Mouse (Mus musculus): ENCODE data around the gene Lcn6. TPM values are rescaled to one million over a fixed set of nuclear protein-coding genes. Genes with fewer than 3 reads are reported as not detected.

Gene Lcn6
- not detected in 2 replicates for polyA plus RNA-seq (2015; fragmentation: Nextera tagmentation; extraction: Ambion mirVana)

GRCm38 (mm10) chr2:25676486-25676885 is at the start of gene Lcn6:
Lcn6 (plus strand) TSS chr2:25676786.
- no peak for ATAC-seq (replicated peaks; ENCODE audit: extremely low read depth, insufficient read depth, low FRiP score)
- H3K36me3 ChIP-seq (ENCODE audit: control insufficient read depth, insufficient read depth): no peaks in the 10 kb centered on the region
- no peak within 1 kb of the TSS for H3K4me3 ChIP-seq (ENCODE audit: low read length)
- H3K27ac ChIP-seq (ENCODE audit: low read length): no peak within 1 kb of the TSS
- H3K27me3 ChIP-seq (ENCODE audit: control insufficient read depth, insufficient read depth, low read length): no peaks in the 10 kb centered on the region
- no peak within 1 kb of the TSS for H3K4me2 ChIP-seq (ENCODE audit: low read depth, low read length)
- H3K9me3 ChIP-seq (replicated peaks; ENCODE audit: control insufficient read depth, low read length): no peaks in the 10 kb centered on the region
- H3K9ac ChIP-seq (ENCODE audit: low read length): no peak within 1 kb of the TSS
- 83% methylated on average over 3 of the region's 3 CpGs for WGBS
- H3K4me1 ChIP-seq (ENCODE audit: control insufficient read depth, insufficient read depth, low read length): no peaks in the 10 kb centered on the region

- Histone ChIP-seq H3K9me3 (replicated peaks; ENCODE audit: control insufficient read depth, low read length) (no peaks in the 10 kb centered on the region), H3K9ac (ENCODE audit: low read length) (no peak within 1 kb of the TSS), H3K4me3 (ENCODE audit: low read length) (no peak within 1 kb of the TSS), H3K4me1 (ENCODE audit: control insufficient read depth, insufficient read depth, low read length) (no peaks in the 10 kb centered on the region), H3K4me2 (ENCODE audit: low read depth, low read length) (no peak within 1 kb of the TSS), H3K27me3 (ENCODE audit: control insufficient read depth, insufficient read depth, low read length) (no peaks in the 10 kb centered on the region), H3K27ac (ENCODE audit: low read length) (no peak within 1 kb of the TSS), H3K36me3 (ENCODE audit: control insufficient read depth, insufficient read depth) (no peaks in the 10 kb centered on the region)
- WGBS: 67% methylated on average over 6 of the region's 6 CpGs
- no peak for ATAC-seq (replicated peaks; ENCODE audit: extremely low read depth, insufficient read depth, low FRiP score)
These were observed 48.8 kb upstream of the Lcn6 start, which contains the start of gene Fcna for GRCm38 (mm10) chr2:25627811-25628210. Fcna (minus strand) TSS chr2:25628030.

GRCm38 (mm10) chr2:25628738-25629137 is 47.8 kb upstream of the Lcn6 start:
- Histone ChIP-seq H3K9ac (ENCODE audit: low read length) (no peak overlapping the region), H3K9me3 (replicated peaks; ENCODE audit: control insufficient read depth, low read length) (no peaks in the 10 kb centered on the region), H3K27ac (ENCODE audit: low read length) (no peak overlapping the region), H3K36me3 (ENCODE audit: control insufficient read depth, insufficient read depth) (no peaks in the 10 kb centered on the region), H3K4me3 (ENCODE audit: low read length) (no peak overlapping the region), H3K27me3 (ENCODE audit: control insufficient read depth, insufficient read depth, low read length) (no peaks in the 10 kb centered on the region), H3K4me2 (ENCODE audit: low read depth, low read length) (no peak overlapping the region), H3K4me1 (ENCODE audit: control insufficient read depth, insufficient read depth, low read length) (no peaks in the 10 kb centered on the region)
- WGBS: 44% methylated on average over 4 of the region's 4 CpGs
- ATAC-seq (replicated peaks; ENCODE audit: extremely low read depth, insufficient read depth, low FRiP score): no peak

GRCm38 (mm10) chr2:25633616-25634015 is 43.0 kb upstream of the Lcn6 start:
- Histone ChIP-seq H3K27me3 (ENCODE audit: control insufficient read depth, insufficient read depth, low read length) (no peaks in the 10 kb centered on the region), H3K4me2 (ENCODE audit: low read depth, low read length) (no peak overlapping the region), H3K4me3 (ENCODE audit: low read length) (no peak overlapping the region), H3K9ac (ENCODE audit: low read length) (no peak overlapping the region), H3K36me3 (ENCODE audit: control insufficient read depth, insufficient read depth) (no peaks in the 10 kb centered on the region), H3K9me3 (replicated peaks; ENCODE audit: control insufficient read depth, low read length) (no peaks in the 10 kb centered on the region), H3K27ac (ENCODE audit: low read length) (no peak overlapping the region), H3K4me1 (ENCODE audit: control insufficient read depth, insufficient read depth, low read length) (no peaks in the 10 kb centered on the region)
- WGBS: 84% methylated on average over 3 of the region's 3 CpGs
- ATAC-seq (replicated peaks; ENCODE audit: extremely low read depth, insufficient read depth, low FRiP score): no peak

GRCm38 (mm10) chr2:25634046-25634445 is 42.5 kb upstream of the Lcn6 start:
- no peak overlapping the region for H3K4me2 ChIP-seq (ENCODE audit: low read depth, low read length)
- 47% methylated on average over 1 of the region's 1 CpGs for WGBS
- no peaks in the 10 kb centered on the region for H3K27me3 ChIP-seq (ENCODE audit: control insufficient read depth, insufficient read depth, low read length)
- ATAC-seq (replicated peaks; ENCODE audit: extremely low read depth, insufficient read depth, low FRiP score): no peak
- H3K4me3 ChIP-seq (ENCODE audit: low read length): no peak overlapping the region
- H3K36me3 ChIP-seq (ENCODE audit: control insufficient read depth, insufficient read depth): no peaks in the 10 kb centered on the region
- no peak overlapping the region for H3K9ac ChIP-seq (ENCODE audit: low read length)
- H3K4me1 ChIP-seq (ENCODE audit: control insufficient read depth, insufficient read depth, low read length): no peaks in the 10 kb centered on the region
- no peaks in the 10 kb centered on the region for H3K9me3 ChIP-seq (replicated peaks; ENCODE audit: control insufficient read depth, low read length)
- H3K27ac ChIP-seq (ENCODE audit: low read length): no peak overlapping the region

- Histone ChIP-seq H3K4me1 (ENCODE audit: control insufficient read depth, insufficient read depth, low read length) (no peaks in the 10 kb centered on the region), H3K4me2 (ENCODE audit: low read depth, low read length) (no peak overlapping the region), H3K27ac (ENCODE audit: low read length) (no peak overlapping the region), H3K27me3 (ENCODE audit: control insufficient read depth, insufficient read depth, low read length) (no peaks in the 10 kb centered on the region), H3K4me3 (ENCODE audit: low read length) (no peak overlapping the region), H3K36me3 (ENCODE audit: control insufficient read depth, insufficient read depth) (no peaks in the 10 kb centered on the region), H3K9ac (ENCODE audit: low read length) (no peak overlapping the region), H3K9me3 (replicated peaks; ENCODE audit: control insufficient read depth, low read length) (no peaks in the 10 kb centered on the region)
- WGBS: 21% methylated on average over 6 of the region's 6 CpGs
- no peak for ATAC-seq (replicated peaks; ENCODE audit: extremely low read depth, insufficient read depth, low FRiP score)
These were observed 36.7 kb upstream of the Lcn6 start for GRCm38 (mm10) chr2:25639890-25640289.

- 69% methylated on average over 2 of the region's 2 CpGs for WGBS
- no peak within 1 kb of the TSS for H3K4me3 ChIP-seq (ENCODE audit: low read length)
- no peak within 1 kb of the TSS for H3K4me2 ChIP-seq (ENCODE audit: low read depth, low read length)
- H3K36me3 ChIP-seq (ENCODE audit: control insufficient read depth, insufficient read depth): no peaks in the 10 kb centered on the region
- no peak within 1 kb of the TSS for H3K27ac ChIP-seq (ENCODE audit: low read length)
- H3K9ac ChIP-seq (ENCODE audit: low read length): no peak within 1 kb of the TSS
- 0 out of 2 replicates have a peak, but pooled peaks cover 3% of the 10 kb centered on the region for H3K27me3 ChIP-seq (ENCODE audit: control insufficient read depth, insufficient read depth, low read length)
- no peak for ATAC-seq (replicated peaks; ENCODE audit: extremely low read depth, insufficient read depth, low FRiP score)
- no peaks in the 10 kb centered on the region for H3K4me1 ChIP-seq (ENCODE audit: control insufficient read depth, insufficient read depth, low read length)
- no peaks in the 10 kb centered on the region for H3K9me3 ChIP-seq (replicated peaks; ENCODE audit: control insufficient read depth, low read length)
These were observed 23.7 kb upstream of the Lcn6 start, which contains the start of gene Lcn8 for GRCm38 (mm10) chr2:25652902-25653301. Lcn8 (plus strand) TSS chr2:25653120.

GRCm38 (mm10) chr2:25654502-25654901 is 22.1 kb upstream of the Lcn6 start:
- Histone ChIP-seq H3K9me3 (replicated peaks; ENCODE audit: control insufficient read depth, low read length) (no peaks in the 10 kb centered on the region), H3K9ac (ENCODE audit: low read length) (no peak overlapping the region), H3K27ac (ENCODE audit: low read length) (no peak overlapping the region), H3K27me3 (ENCODE audit: control insufficient read depth, insufficient read depth, low read length) (0 out of 2 replicates have a peak, but pooled peaks cover 3% of the 10 kb centered on the region), H3K4me3 (ENCODE audit: low read length) (no peak overlapping the region), H3K36me3 (ENCODE audit: control insufficient read depth, insufficient read depth) (no peaks in the 10 kb centered on the region), H3K4me1 (ENCODE audit: control insufficient read depth, insufficient read depth, low read length) (no peaks in the 10 kb centered on the region), H3K4me2 (ENCODE audit: low read depth, low read length) (no peak overlapping the region)
- WGBS: 43% methylated on average over 1 of the region's 1 CpGs
- no peak for ATAC-seq (replicated peaks; ENCODE audit: extremely low read depth, insufficient read depth, low FRiP score)

GRCm38 (mm10) chr2:25656691-25657090 is 19.9 kb upstream of the Lcn6 start:
- no peak overlapping the region for H3K4me2 ChIP-seq (ENCODE audit: low read depth, low read length)
- no peak overlapping the region for H3K4me3 ChIP-seq (ENCODE audit: low read length)
- no peaks in the 10 kb centered on the region for H3K9me3 ChIP-seq (replicated peaks; ENCODE audit: control insufficient read depth, low read length)
- H3K36me3 ChIP-seq (ENCODE audit: control insufficient read depth, insufficient read depth): no peaks in the 10 kb centered on the region
- WGBS: 67% methylated on average over 4 of the region's 4 CpGs
- H3K27me3 ChIP-seq (ENCODE audit: control insufficient read depth, insufficient read depth, low read length): 0 out of 2 replicates have a peak, but pooled peaks cover 3% of the 10 kb centered on the region
- no peak overlapping the region for H3K27ac ChIP-seq (ENCODE audit: low read length)
- no peak overlapping the region for H3K9ac ChIP-seq (ENCODE audit: low read length)
- ATAC-seq (replicated peaks; ENCODE audit: extremely low read depth, insufficient read depth, low FRiP score): no peak
- no peaks in the 10 kb centered on the region for H3K4me1 ChIP-seq (ENCODE audit: control insufficient read depth, insufficient read depth, low read length)
